Mouse (Mus musculus) kidney, postnatal 0 days (tissue): ENCODE data around the gene Mras. TPM values are rescaled to one million over a fixed set of nuclear protein-coding genes. Genes with fewer than 3 reads are reported as not detected.
A peak's percentile ranks its signal among the peaks of the same experiment; 100 is the strongest.

ENCODE experiments used
- ATAC-seq: fragments of 200-750 bp; cut with Nextera tagmentation; replicated peaks from 2 replicates; pipeline ENCODE4 v1.8.0; 2017; ENCODE audit warnings: low read depth, moderate number of reproducible peaks, moderate TSS enrichment, moderate library complexity; ENCODE audit not compliant: low FRiP score
- DNase-seq: peaks from one replicate; pipeline ENCODE4 v3.0.0-alpha.2; 2016; ENCODE audit warnings: low spot score
- H3K27ac ChIP-seq: fragments of 300-500 bp; sonication (generic); 2 replicates; pipeline ENCODE4 v1.5.1; 2014; ENCODE audit warnings: mild to moderate bottlenecking
- H3K27me3 ChIP-seq: fragments of 300-500 bp; sonication (generic); 2 replicates; pipeline ENCODE4 v1.6.1; 2014; ENCODE audit warnings: low read length, mixed read lengths; ENCODE audit not compliant: insufficient read depth
- H3K36me3 ChIP-seq: fragments of 300-500 bp; sonication (generic); 2 replicates; pipeline ENCODE4 v1.6.1; 2014; ENCODE audit warnings: low read length, mixed read lengths; ENCODE audit not compliant: insufficient read depth
- H3K4me1 ChIP-seq: fragments of 300-500 bp; sonication (generic); replicated peaks from 2 replicates; pipeline ENCODE4 v1.6.1; 2014; ENCODE audit warnings: antibody characterized with exemption, low read length, mixed read lengths; ENCODE audit not compliant: insufficient read depth
- H3K4me2 ChIP-seq: fragments of 300-500 bp; sonication (generic); 2 replicates; pipeline ENCODE4 v1.6.1; 2014; ENCODE audit warnings: mild to moderate bottlenecking, low read length, moderate library complexity, mixed read lengths
- H3K4me3 ChIP-seq: fragments of 300-500 bp; sonication (generic); replicated peaks from 2 replicates; pipeline ENCODE4 v1.5.1; 2014; ENCODE audit warnings: low read depth, low read length
- H3K9ac ChIP-seq: fragments of 300-500 bp; sonication (generic); 2 replicates; pipeline ENCODE4 v1.6.1; 2014; ENCODE audit warnings: low read depth, low read length
- H3K9me3 ChIP-seq: fragments of 300-500 bp; sonication (generic); replicated peaks from 2 replicates; pipeline ENCODE4 v1.6.1; 2016; ENCODE audit warnings: low read length, inconsistent platforms, mixed read lengths
- CTCF ChIP-seq: IDR thresholded peaks from 2 replicates; pipeline ENCODE4 v1.5.1; 2016; ENCODE audit warnings: antibody characterized with exemption, low read depth, mild to moderate bottlenecking, moderate library complexity
- WGBS: fragments of 180-500 bp; shearing (Covaris S2); extraction: QIAGEN DNeasy Blood & Tissue Kit; methylation state at CpG from one replicate; pipeline ENCODE4 v1.1.7; 2014; 5-methylcytosine and 5-hydroxymethylcytosine counted together
- polyA plus RNA-seq: library from polyadenylated mRNA; unstranded; fragments of >200 nt; fragmentation: Nextera tagmentation; extraction: Ambion mirVana; gene quantifications from 2 replicates; pipeline ENCODE4 v1.2.1, GENCODE M21; 2015

The Mras gene
- polyA plus RNA-seq, 1 experiment from 2014 or later, result 19.4 TPM

DNA sequence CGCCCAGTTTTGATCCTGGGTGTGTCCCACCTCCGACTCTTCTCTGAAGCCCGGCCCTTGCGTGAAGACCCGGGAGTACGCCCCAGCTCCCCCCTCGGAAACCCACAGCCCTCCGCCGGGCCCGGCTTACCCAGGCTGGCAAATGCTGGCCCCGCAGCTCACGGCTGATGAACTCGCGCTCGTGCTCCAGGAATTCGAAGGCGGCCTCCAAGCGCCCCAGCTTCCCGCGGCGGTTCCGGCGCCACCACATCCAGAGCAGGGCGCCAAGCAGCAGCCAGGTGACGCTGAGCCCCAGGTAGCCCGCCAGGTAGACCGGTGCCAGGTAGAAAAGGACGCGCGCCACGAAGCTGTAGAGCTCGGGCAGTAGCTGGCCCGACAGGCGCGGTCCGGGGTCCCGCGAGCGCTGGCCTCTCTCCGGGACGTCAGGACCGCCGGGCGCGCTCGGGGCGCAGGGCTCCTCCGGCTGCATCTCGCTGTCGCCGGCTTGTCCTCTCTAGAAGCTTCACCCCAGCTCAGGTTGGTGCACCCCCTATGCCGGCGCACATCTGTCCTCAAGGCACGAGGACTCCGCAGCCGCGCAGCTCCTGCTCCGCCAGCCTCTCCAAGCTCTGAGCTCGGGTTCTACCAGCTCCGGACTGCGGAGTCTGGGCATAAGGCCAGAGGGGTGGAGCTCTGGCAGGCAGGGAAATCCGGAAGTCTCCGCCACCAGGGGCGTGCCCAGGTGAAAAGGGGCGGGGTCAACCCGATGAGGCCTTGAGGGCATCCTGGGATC, 79.1 kb downstream of the Mras start, which contains the start of gene Esyt3:
Esyt3 (minus strand) TSS at position 637 of the 772 bp plus-strand sequence.
- Histone ChIP-seq H3K27me3 (peaks cover 22% of the 10 kb centered on the region), H3K36me3 (no peaks in the 10 kb centered on the region), H3K9ac (0 out of 2 replicates have a peak within 1 kb of the TSS, but pooled peaks have one; percentile 18), H3K9me3 (no peaks in the 10 kb centered on the region), H3K4me3 (peak within 1 kb of the TSS; percentile 37), H3K4me2 (peak within 1 kb of the TSS; percentile 74), H3K27ac (no peak within 1 kb of the TSS), H3K4me1 (0 out of 2 replicates have a peak, but pooled peaks cover 8% of the 10 kb centered on the region)
- ATAC-seq (peak; percentile 71), DNase-seq (peak; percentile 24)
- WGBS, result under 1% methylated on average over 66 of the region's 66 CpGs
- no peak for TF ChIP-seq CTCF

DNA sequence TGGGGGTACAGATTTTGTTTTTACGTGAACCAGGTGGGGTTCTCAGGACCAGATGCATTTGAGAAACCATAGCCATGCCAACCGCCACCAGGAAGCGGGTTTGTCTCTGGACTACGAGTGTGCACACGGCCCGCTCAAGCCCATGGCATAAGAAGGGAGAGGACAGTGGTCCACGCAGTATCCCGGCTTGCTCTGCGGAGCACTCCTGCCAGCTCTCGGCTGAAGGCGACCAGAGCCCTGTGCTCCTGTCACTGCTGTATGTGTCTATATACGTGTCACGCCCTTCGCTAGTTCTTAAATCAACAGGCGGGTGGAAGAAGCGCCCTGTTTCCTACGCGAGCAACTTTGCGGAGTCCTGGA, 79.6 kb downstream of the Mras start:
- Histone ChIP-seq H3K4me3 (peak overlapping the region; percentile 37), H3K9ac (no peak overlapping the region), H3K36me3 (no peaks in the 10 kb centered on the region), H3K4me2 (peak overlapping the region; percentile 74), H3K27me3 (peaks cover 22% of the 10 kb centered on the region), H3K9me3 (no peaks in the 10 kb centered on the region), H3K4me1 (0 out of 2 replicates have a peak, but pooled peaks cover 8% of the 10 kb centered on the region), H3K27ac (no peak overlapping the region)
- TF ChIP-seq CTCF, result no peak
- peak; percentile 6 for DNase-seq
- ATAC-seq, result 0 out of 2 replicates have a peak, but pooled peaks have one; percentile 19
- 4% methylated on average over 19 of the region's 19 CpGs for WGBS

DNA sequence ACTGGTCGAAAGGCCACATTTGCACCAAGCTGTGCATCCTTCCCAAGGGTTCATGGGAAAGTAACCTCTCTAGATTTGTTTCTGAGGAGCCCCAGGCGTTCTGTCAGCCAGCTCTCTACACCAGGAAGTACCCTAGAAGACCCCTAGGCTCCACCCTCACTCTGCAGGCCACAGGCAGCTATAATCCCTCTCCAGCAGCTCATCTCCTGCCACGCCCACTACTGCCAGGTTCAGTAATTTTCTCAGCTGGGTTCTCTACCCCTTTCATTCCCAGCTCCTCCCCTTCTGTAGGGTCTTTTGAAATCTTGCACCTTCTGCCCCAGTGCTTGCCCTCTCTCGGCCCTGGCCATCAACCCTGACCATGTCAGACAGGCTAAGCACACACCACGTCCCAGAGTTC, 81.2 kb downstream of the Mras start:
- TF ChIP-seq CTCF, result no peak
- Histone ChIP-seq H3K4me1 (0 out of 2 replicates have a peak, but pooled peaks cover 8% of the 10 kb centered on the region), H3K4me3 (no peak overlapping the region), H3K9me3 (no peaks in the 10 kb centered on the region), H3K4me2 (no peak overlapping the region), H3K27me3 (peaks cover 22% of the 10 kb centered on the region), H3K9ac (no peak overlapping the region), H3K36me3 (no peaks in the 10 kb centered on the region), H3K27ac (no peak overlapping the region)
- DNase-seq (no peak), ATAC-seq (no peak)
- 38% methylated on average over 5 of the region's 5 CpGs for WGBS

DNA sequence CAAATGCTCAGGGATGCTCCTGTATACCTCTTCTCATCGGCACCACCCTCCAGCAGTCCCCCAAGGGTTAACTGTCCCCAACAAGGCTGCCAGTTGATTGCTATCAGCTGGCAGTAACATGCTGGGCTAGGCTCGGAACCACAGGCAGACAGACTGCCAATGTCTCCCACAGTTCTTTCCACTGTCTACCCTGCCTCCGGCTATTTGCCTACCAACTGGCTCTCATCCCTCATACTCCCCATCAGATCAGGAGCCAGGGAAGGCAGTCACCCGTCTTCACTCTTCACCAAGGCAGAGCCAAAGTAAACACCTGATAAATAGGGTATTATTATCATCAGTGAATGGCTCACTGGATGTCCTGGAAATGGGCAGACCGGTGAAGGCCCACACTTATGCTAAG, 82.4 kb downstream of the Mras start:
- DNase-seq (no peak), ATAC-seq (no peak)
- TF ChIP-seq CTCF, result no peak
- WGBS, result 68% methylated on average over 5 of the region's 5 CpGs
- Histone ChIP-seq H3K4me1 (0 out of 2 replicates have a peak, but pooled peaks cover 8% of the 10 kb centered on the region), H3K36me3 (no peaks in the 10 kb centered on the region), H3K27ac (no peak overlapping the region), H3K9ac (no peak overlapping the region), H3K4me2 (no peak overlapping the region), H3K27me3 (peaks cover 22% of the 10 kb centered on the region), H3K4me3 (no peak overlapping the region), H3K9me3 (no peaks in the 10 kb centered on the region)

DNA sequence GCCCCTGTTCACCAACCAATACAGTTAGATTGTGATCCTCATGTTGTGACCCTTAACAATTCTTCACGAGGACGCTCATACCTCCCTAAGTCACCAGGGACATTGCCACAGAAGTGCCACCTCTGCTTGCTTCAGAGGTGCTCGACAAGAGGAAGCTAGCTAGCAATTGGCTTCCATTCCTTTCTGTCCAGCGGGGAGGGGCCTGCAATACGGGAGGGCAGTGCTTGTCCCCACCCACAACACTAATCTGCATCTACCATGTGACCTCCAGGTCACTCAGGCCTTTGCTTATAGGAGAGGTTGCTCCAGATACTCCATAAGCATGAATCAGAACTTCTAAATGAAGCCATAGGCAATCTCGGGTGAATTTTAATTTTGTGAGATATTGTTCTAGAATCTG, 83.8 kb downstream of the Mras start:
- H3K36me3 ChIP-seq, result no peaks in the 10 kb centered on the region
- H3K4me3 ChIP-seq, result no peak overlapping the region

DNA sequence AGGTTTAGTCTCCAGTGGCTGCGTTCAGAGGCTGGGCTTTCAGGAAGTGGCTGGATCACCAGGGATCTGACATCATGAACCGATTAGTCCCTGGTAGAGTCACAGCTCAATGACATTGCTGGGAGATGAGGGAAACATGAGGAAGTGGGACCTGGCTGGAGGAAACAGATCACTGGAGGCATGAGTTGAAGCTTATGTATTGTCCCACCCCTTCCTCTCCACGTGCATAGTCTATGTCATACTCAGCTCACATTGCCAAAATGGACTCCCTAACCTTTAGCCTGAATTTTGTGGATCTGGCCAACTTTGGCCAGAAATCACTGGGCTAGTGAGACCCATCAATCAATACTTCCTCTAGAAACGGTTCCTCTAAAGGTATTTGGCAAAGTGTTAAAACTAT, 84.2 kb downstream of the Mras start:
- Histone ChIP-seq H3K4me2 (no peak overlapping the region), H3K27ac (no peak overlapping the region), H3K4me1 (0 out of 2 replicates have a peak, but pooled peaks cover 6% of the 10 kb centered on the region), H3K4me3 (no peak overlapping the region), H3K9ac (no peak overlapping the region), H3K9me3 (no peaks in the 10 kb centered on the region), H3K36me3 (no peaks in the 10 kb centered on the region), H3K27me3 (peaks cover 13% of the 10 kb centered on the region)
- DNase-seq (no peak), ATAC-seq (no peak)
- WGBS, result 65% methylated on average over 4 of the region's 4 CpGs
- TF ChIP-seq CTCF, result no peak

More for the DNA sequence above, 83.8 kb downstream of the Mras start:
- peaks cover 17% of the 10 kb centered on the region for H3K27me3 ChIP-seq
- DNase-seq (no peak), ATAC-seq (no peak)
- no peak overlapping the region for H3K4me2 ChIP-seq
- H3K9me3 ChIP-seq, result no peaks in the 10 kb centered on the region
- H3K9ac ChIP-seq, result no peak overlapping the region
- 69% methylated on average over 6 of the region's 6 CpGs for WGBS
- TF ChIP-seq CTCF, result no peak
- 0 out of 2 replicates have a peak, but pooled peaks cover 8% of the 10 kb centered on the region for H3K4me1 ChIP-seq
- H3K27ac ChIP-seq, result no peak overlapping the region
